Mouse (Mus musculus) effector memory CD4-positive, alpha-beta T cell, adult 5 months (primary cell): Measurements from ENCODE around the gene Ppif. TPM values are rescaled to one million over a fixed set of nuclear protein-coding genes. Genes with fewer than 3 reads are reported as not detected.

ENCODE experiments used
- polyA plus RNA-seq: library from polyadenylated mRNA; unstranded; fragments of 100-300 nt; shearing (Covaris generic); gene quantifications from one replicate; pipeline ENCODE4 v1.2.1, GENCODE M21; 2017

The Ppif gene
- polyA plus RNA-seq, result 32.6 TPM

GRCm38 (mm10) chr14:25693888-25694568 is at the start of gene Ppif:
Gene Ppif, plus strand, starts transcription at chr14:25694154.

Other genes with a start within 250 kb of the Ppif start
- 44.5 TPM for gene Zmiz1, start 235.0 kb upstream of the Ppif start, polyA plus RNA-seq
- gene Zcchc24, start 74.9 kb downstream of the Ppif start, polyA plus RNA-seq, result 0.65 TPM
- 49.0 TPM for gene Anxa11, start 148.0 kb downstream of the Ppif start, polyA plus RNA-seq
- gene Plac9a, start 208.9 kb downstream of the Ppif start, polyA plus RNA-seq, result not detected
- 0.96 TPM for gene Tmem254a, start 233.5 kb downstream of the Ppif start, polyA plus RNA-seq
- not detected for gene Cphx1, start 244.2 kb downstream of the Ppif start, polyA plus RNA-seq